Mouse (Mus musculus): ENCODE results near the gene Plpp3. TPM values are rescaled to one million over a fixed set of nuclear protein-coding genes. Genes with fewer than 3 reads are reported as not detected.
A peak's percentile ranks its signal among the peaks of the same experiment; 100 is the strongest.

The Plpp3 gene
- polyA plus RNA-seq, 1 experiment from 2014 or later = 46.0 TPM

GRCm38 (mm10) chr4:105279806-105280205 lies 122.7 kb downstream of the Plpp3 start:
- H3K9me3 ChIP-seq (ENCODE audit: control insufficient read depth, low read length) = no peaks in the 10 kb centered on the region

DNA sequence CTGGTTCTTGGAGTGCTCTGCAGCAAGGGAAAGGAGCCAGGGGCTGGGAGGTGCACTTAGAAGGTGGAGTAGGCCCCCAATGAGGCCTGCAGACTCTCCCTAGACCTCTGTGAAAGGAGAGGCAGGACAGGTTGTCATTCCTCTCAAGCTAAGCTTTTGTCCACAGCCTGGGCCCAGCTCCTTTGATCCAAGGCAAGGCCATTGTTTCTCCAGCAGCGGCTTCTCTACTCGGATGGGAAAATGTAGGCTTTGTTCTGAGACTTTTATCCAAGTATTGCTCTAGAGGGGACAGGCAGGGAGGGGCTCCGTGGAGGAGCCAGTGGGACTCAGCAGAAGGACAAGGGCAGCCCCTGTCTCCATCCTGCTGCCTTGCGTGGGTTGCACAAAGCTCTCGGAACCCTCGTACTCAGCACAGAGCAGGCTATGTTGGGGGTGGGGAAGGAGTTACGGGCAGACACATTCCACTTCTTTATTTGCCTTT lies 124.6 kb downstream of the Plpp3 start:
- no peak for ATAC-seq
- H3K9ac ChIP-seq (ENCODE audit: low read depth, low read length) = no peak overlapping the region
- no peak overlapping the region for H3K27ac ChIP-seq (ENCODE audit: low read length)
- no peaks in the 10 kb centered on the region for H3K9me3 ChIP-seq (ENCODE audit: control insufficient read depth, low read length)
- no peaks in the 10 kb centered on the region for H3K27me3 ChIP-seq (replicated peaks; ENCODE audit: control insufficient read depth, insufficient read depth, low read length)
- no peaks in the 10 kb centered on the region for H3K36me3 ChIP-seq (ENCODE audit: control insufficient read depth, insufficient read depth, low read length)
- peaks cover 15% of the 10 kb centered on the region for H3K4me1 ChIP-seq (ENCODE audit: control insufficient read depth, insufficient read depth, low read length)
- no peak overlapping the region for H3K4me3 ChIP-seq (ENCODE audit: low read length)
- WGBS = 52% methylated on average over 7 of the region's 7 CpGs
- H3K4me2 ChIP-seq (ENCODE audit: low read depth, low read length) = no peak overlapping the region

More at GRCm38 (mm10) chr4:105279806-105280205, 122.7 kb downstream of the Plpp3 start:
- 66% methylated on average over 4 of the region's 4 CpGs for WGBS
- Histone ChIP-seq H3K4me1 (ENCODE audit: control insufficient read depth, insufficient read depth, low read length) (peaks cover 19% of the 10 kb centered on the region), H3K4me3 (ENCODE audit: low read length) (no peak overlapping the region), H3K36me3 (ENCODE audit: control insufficient read depth, insufficient read depth, low read length) (no peaks in the 10 kb centered on the region), H3K27me3 (replicated peaks; ENCODE audit: control insufficient read depth, insufficient read depth, low read length) (no peaks in the 10 kb centered on the region), H3K27ac (ENCODE audit: low read length) (no peak overlapping the region), H3K4me2 (ENCODE audit: low read depth, low read length) (no peak overlapping the region), H3K9ac (ENCODE audit: low read depth, low read length) (no peak overlapping the region)
- peak; percentile 40; the same call in 1 of the 2 replicates for ATAC-seq

Other genes starting within 250 kb of the Plpp3 start
- 0.20 and 0.22 TPM in 2 replicates for gene Fyb2, start 243.9 kb upstream of the Plpp3 start, polyA plus RNA-seq (2015; fragmentation: Nextera tagmentation; extraction: Ambion mirVana)
- 6.3 and 7.2 TPM in 2 replicates for gene Prkaa2, start 47.5 kb upstream of the Plpp3 start, polyA plus RNA-seq (2015; fragmentation: Nextera tagmentation; extraction: Ambion mirVana)